Mouse (Mus musculus): Measurements from ENCODE around the gene F3.

- TF ChIP-seq CTCF (IDR thresholded peaks at IDR 0.05; ENCODE audit: low read depth, low read length) (no peak), TAL1 (conservative IDR thresholded peaks at IDR 0.05; ENCODE audit: low read depth, low read length) (no peak), GATA1 (IDR thresholded peaks at IDR 0.05; ENCODE audit: borderline replicate concordance, low read length) (no peak), POLR2AphosphoS5 (IDR thresholded peaks at IDR 0.05; ENCODE audit: insufficient replicate concordance, low read depth, low read length) (no peak)
Measured at GRCm38 (mm10) chr3:121712222-121712621, 11.1 kb upstream of the F3 start.
